Mouse (Mus musculus) frontal cortex, postnatal 10 days (tissue): ENCODE measurements around the gene Vmn1r130.
"Not testable (repeated sequence)": the region's sequence is repeated elsewhere in the genome, so short reads cannot be mapped to it uniquely, and the experiment has no call there.

ENCODE experiments used
- DNase-seq, 2 experiments: peaks; one replicate each; pipeline ENCODE4 v3.0.0; 2022; ENCODE audit warnings: low spot score in 2 of 2, mixed read lengths in 1 of 2

Vmn1r130 gene

DNA sequence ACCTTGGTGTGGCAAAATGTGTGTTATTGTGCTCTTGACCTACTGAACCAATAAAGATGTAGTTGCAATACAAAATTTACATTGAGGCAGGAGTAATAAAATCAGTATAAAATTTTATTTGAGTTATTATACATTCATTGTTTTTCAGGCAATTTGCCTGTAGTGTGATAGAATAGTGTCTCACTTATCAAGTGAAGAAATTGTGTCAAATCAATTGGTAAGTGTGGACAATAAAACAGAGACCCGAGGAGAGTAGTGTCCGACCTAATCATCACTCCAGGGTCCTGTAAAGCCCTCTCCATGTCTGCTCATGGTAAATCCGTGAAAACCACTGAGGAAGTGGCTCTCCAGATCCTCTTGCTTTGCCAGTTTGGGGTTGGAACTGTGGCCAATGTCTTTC, at the start of gene Vmn1r130:
Gene Vmn1r130, plus strand, starts transcription at position 301 of the 400 bp plus-strand sequence.
- not testable (repeated sequence) for DNase-seq

- DNase-seq, result not testable (repeated sequence)
Measured at GRCm38 (mm10) chr7:21545990-21546389, 34.4 kb downstream of the Vmn1r130 start, which contains the start of gene Vmn1r131. Gene Vmn1r131, minus strand, starts transcription at chr7:21546090.
